Mouse (Mus musculus) heart, embryonic 15.5 days (tissue): ENCODE results near the gene 4931409K22Rik. TPM values are rescaled to one million over a fixed set of nuclear protein-coding genes. Genes with fewer than 3 reads are reported as not detected.

ENCODE experiments used
- ATAC-seq: fragments of 200-750 bp; cut with Nextera tagmentation; replicated peaks from 2 replicates; pipeline ENCODE4 v1.8.0; 2017; ENCODE audit warnings: low read depth, moderate TSS enrichment; ENCODE audit not compliant: insufficient number of reproducible peaks, insufficient read depth, low FRiP score
- H3K27ac ChIP-seq: fragments of 300-500 bp; sonication (generic); 2 replicates; pipeline ENCODE4 v1.5.1; 2015; ENCODE audit warnings: mild to moderate bottlenecking, inconsistent platforms
- H3K27me3 ChIP-seq: fragments of 300-500 bp; sonication (generic); 2 replicates; pipeline ENCODE4 v1.6.1; 2015; ENCODE audit warnings: inconsistent platforms
- H3K36me3 ChIP-seq: fragments of 300-500 bp; sonication (generic); 2 replicates; pipeline ENCODE4 v1.6.1; 2015; ENCODE audit warnings: mild to moderate bottlenecking, inconsistent platforms
- H3K4me1 ChIP-seq: fragments of 300-500 bp; sonication (generic); replicated peaks from 2 replicates; pipeline ENCODE4 v1.6.1; 2015; ENCODE audit warnings: inconsistent platforms
- H3K4me2 ChIP-seq: fragments of 300-500 bp; sonication (generic); 2 replicates; pipeline ENCODE4 v1.6.1; 2015; ENCODE audit warnings: inconsistent platforms, mild to moderate bottlenecking, moderate library complexity
- H3K4me3 ChIP-seq: fragments of 300-500 bp; sonication (generic); 2 replicates; pipeline ENCODE4 v1.5.1; 2015; ENCODE audit warnings: mild to moderate bottlenecking, inconsistent platforms
- H3K9ac ChIP-seq: fragments of 300-500 bp; sonication (generic); 2 replicates; pipeline ENCODE4 v1.6.1; 2015; ENCODE audit warnings: mild to moderate bottlenecking, inconsistent platforms
- H3K9me3 ChIP-seq: fragments of 300-500 bp; sonication (generic); replicated peaks from 2 replicates; pipeline ENCODE4 v1.6.1; 2016; ENCODE audit warnings: inconsistent platforms
- WGBS: fragments of 180-500 bp; shearing (Covaris S2); methylation state at CpG from one replicate; pipeline ENCODE4 v1.1.7; 2015; ENCODE audit warnings: mixed read lengths; 5-methylcytosine and 5-hydroxymethylcytosine counted together
- polyA plus RNA-seq: library from polyadenylated mRNA; unstranded; fragments of >200 nt; fragmentation: Nextera tagmentation; extraction: Ambion mirVana; gene quantifications from 2 replicates; pipeline ENCODE4 v1.2.1, GENCODE M21; 2015

4931409K22Rik gene
- polyA plus RNA-seq = 0.09 TPM in 1 of 2 replicates, not detected in the other

GRCm38 (mm10) chr5:24556709-24557108, at the start of gene 4931409K22Rik:
4931409K22Rik (minus strand) TSS chr5:24556809.
- no peak within 1 kb of the TSS for H3K27ac ChIP-seq
- 71% methylated on average over 2 of the region's 2 CpGs for WGBS
- no peak within 1 kb of the TSS for H3K4me2 ChIP-seq
- H3K9ac ChIP-seq = no peak within 1 kb of the TSS
- H3K36me3 ChIP-seq = no peaks in the 10 kb centered on the region
- no peaks in the 10 kb centered on the region for H3K9me3 ChIP-seq
- no peak for ATAC-seq
- 0 out of 2 replicates have a peak, but pooled peaks cover 2% of the 10 kb centered on the region for H3K4me1 ChIP-seq
- no peak within 1 kb of the TSS for H3K4me3 ChIP-seq
- H3K27me3 ChIP-seq = peaks cover 15% of the 10 kb centered on the region; the same call in 1 of the 2 replicates

- H3K36me3 ChIP-seq = no peaks in the 10 kb centered on the region
- H3K4me1 ChIP-seq = peaks cover 58% of the 10 kb centered on the region
- peak overlapping the region; percentile 100 for H3K27ac ChIP-seq
- no peaks in the 10 kb centered on the region for H3K9me3 ChIP-seq
- H3K27me3 ChIP-seq = no peaks in the 10 kb centered on the region
- WGBS = 43% methylated on average over 14 of the region's 14 CpGs
- peak overlapping the region; percentile 71 for H3K4me3 ChIP-seq
- ATAC-seq = no peak
- peak overlapping the region; percentile 85 for H3K4me2 ChIP-seq
- H3K9ac ChIP-seq = peak overlapping the region; percentile 33; the same call in 1 of the 2 replicates
Observed at GRCm38 (mm10) chr5:24605980-24606665, 49.5 kb upstream of the 4931409K22Rik start.

GRCm38 (mm10) chr5:24605321-24605979, 48.8 kb upstream of the 4931409K22Rik start:
- H3K4me2 ChIP-seq = peak overlapping the region; percentile 85
- WGBS = 10% methylated on average over 6 of the region's 6 CpGs
- no peaks in the 10 kb centered on the region for H3K27me3 ChIP-seq
- peak overlapping the region; percentile 100 for H3K27ac ChIP-seq
- peaks cover 65% of the 10 kb centered on the region for H3K4me1 ChIP-seq
- no peak for ATAC-seq
- no peaks in the 10 kb centered on the region for H3K36me3 ChIP-seq
- peak overlapping the region; percentile 82 for H3K9ac ChIP-seq
- H3K9me3 ChIP-seq = no peaks in the 10 kb centered on the region
- peak overlapping the region; percentile 71 for H3K4me3 ChIP-seq

GRCm38 (mm10) chr5:24604656-24605100, 48.1 kb upstream of the 4931409K22Rik start:
- Histone ChIP-seq H3K4me2 (peak overlapping the region; percentile 85), H3K27ac (peak overlapping the region; percentile 100), H3K4me3 (peak overlapping the region; percentile 71), H3K9me3 (no peaks in the 10 kb centered on the region), H3K9ac (peak overlapping the region; percentile 82), H3K4me1 (peaks cover 67% of the 10 kb centered on the region), H3K36me3 (no peaks in the 10 kb centered on the region), H3K27me3 (no peaks in the 10 kb centered on the region)
- peak; percentile 74 for ATAC-seq
- WGBS = 1% methylated on average over 46 of the region's 46 CpGs

- WGBS = 15% methylated on average over 12 of the region's 12 CpGs
- peak overlapping the region; percentile 71 for H3K4me3 ChIP-seq
- H3K9me3 ChIP-seq = no peaks in the 10 kb centered on the region
- peaks cover 67% of the 10 kb centered on the region for H3K4me1 ChIP-seq
- peak overlapping the region; percentile 85 for H3K4me2 ChIP-seq
- ATAC-seq = no peak
- no peaks in the 10 kb centered on the region for H3K27me3 ChIP-seq
- no peaks in the 10 kb centered on the region for H3K36me3 ChIP-seq
- H3K9ac ChIP-seq = peak overlapping the region; percentile 82
- peak overlapping the region; percentile 100 for H3K27ac ChIP-seq
Observed at GRCm38 (mm10) chr5:24604080-24604655, 47.6 kb upstream of the 4931409K22Rik start.

- ATAC-seq = no peak
- 55% methylated on average over 8 of the region's 8 CpGs for WGBS
- H3K27me3 ChIP-seq = no peaks in the 10 kb centered on the region
- H3K4me3 ChIP-seq = peak overlapping the region; percentile 83
- H3K9ac ChIP-seq = peak overlapping the region; percentile 87
- peak overlapping the region; percentile 85 for H3K4me2 ChIP-seq
- no peaks in the 10 kb centered on the region for H3K36me3 ChIP-seq
- H3K9me3 ChIP-seq = no peaks in the 10 kb centered on the region
- peaks cover 67% of the 10 kb centered on the region for H3K4me1 ChIP-seq
- peak overlapping the region; percentile 100 for H3K27ac ChIP-seq
Observed at GRCm38 (mm10) chr5:24603431-24604010, 46.9 kb upstream of the 4931409K22Rik start.

- ATAC-seq = peak; percentile 62
- H3K4me2 ChIP-seq = peak overlapping the region; percentile 85
- H3K27ac ChIP-seq = peak overlapping the region; percentile 100
- H3K27me3 ChIP-seq = no peaks in the 10 kb centered on the region
- peak overlapping the region; percentile 83 for H3K4me3 ChIP-seq
- H3K9me3 ChIP-seq = no peaks in the 10 kb centered on the region
- H3K9ac ChIP-seq = peak overlapping the region; percentile 87
- peaks cover 73% of the 10 kb centered on the region for H3K4me1 ChIP-seq
- no peaks in the 10 kb centered on the region for H3K36me3 ChIP-seq
- WGBS = 1% methylated on average over 16 of the region's 16 CpGs
Observed at GRCm38 (mm10) chr5:24602751-24603343, 46.2 kb upstream of the 4931409K22Rik start.

GRCm38 (mm10) chr5:24601911-24602750, 45.5 kb upstream of the 4931409K22Rik start:
- peak; percentile 54 for ATAC-seq
- Histone ChIP-seq H3K36me3 (no peaks in the 10 kb centered on the region), H3K27me3 (no peaks in the 10 kb centered on the region), H3K27ac (peak overlapping the region; percentile 100), H3K9ac (peak overlapping the region; percentile 87), H3K9me3 (no peaks in the 10 kb centered on the region), H3K4me2 (peak overlapping the region; percentile 85), H3K4me1 (peaks cover 76% of the 10 kb centered on the region), H3K4me3 (peak overlapping the region; percentile 83)
- under 1% methylated on average over 73 of the region's 73 CpGs for WGBS

GRCm38 (mm10) chr5:24601071-24601835, 44.6 kb upstream of the 4931409K22Rik start:
- Histone ChIP-seq H3K4me1 (peaks cover 81% of the 10 kb centered on the region), H3K4me2 (peak overlapping the region; percentile 85), H3K9me3 (no peaks in the 10 kb centered on the region), H3K36me3 (no peaks in the 10 kb centered on the region), H3K4me3 (peak overlapping the region; percentile 83), H3K9ac (peak overlapping the region; percentile 87), H3K27me3 (no peaks in the 10 kb centered on the region), H3K27ac (peak overlapping the region; percentile 100)
- WGBS = 1% methylated on average over 33 of the region's 33 CpGs
- ATAC-seq = no peak
